Mouse (Mus musculus): ENCODE measurements around the gene Ppm1h. TPM values are rescaled to one million over a fixed set of nuclear protein-coding genes. Genes with fewer than 3 reads are reported as not detected.

Gene Ppm1h
- polyA plus RNA-seq, 1 experiment from 2014 or later = 24.7 TPM

- ATAC-seq (ENCODE audit: low FRiP score, low TSS enrichment) = no peak
- H3K4me2 ChIP-seq (replicated peaks; ENCODE audit: low read depth, low read length) = no peak overlapping the region
- H3K36me3 ChIP-seq (ENCODE audit: insufficient read depth, low read length) = 0 out of 2 replicates have a peak, but pooled peaks cover 4% of the 10 kb centered on the region
- no peak overlapping the region for H3K4me3 ChIP-seq (ENCODE audit: low read length)
- no peaks in the 10 kb centered on the region for H3K9me3 ChIP-seq (ENCODE audit: low read length)
- WGBS = 56% methylated on average over 2 of the region's 2 CpGs
- no peaks in the 10 kb centered on the region for H3K27me3 ChIP-seq (ENCODE audit: insufficient read depth, low read length)
- peaks cover 34% of the 10 kb centered on the region for H3K4me1 ChIP-seq (ENCODE audit: insufficient read depth, low read length)
- H3K27ac ChIP-seq (ENCODE audit: low read length) = peak overlapping the region; percentile 37; the same call in 1 of the 2 replicates
- H3K9ac ChIP-seq (replicated peaks; ENCODE audit: low read length) = no peak overlapping the region
These were observed 198.9 kb downstream of the Ppm1h start for GRCm38 (mm10) chr10:122877436-122877835.

GRCm38 (mm10) chr10:122881456-122881855 is 202.9 kb downstream of the Ppm1h start:
- no peak for ATAC-seq (ENCODE audit: low FRiP score, low TSS enrichment)
- Histone ChIP-seq H3K4me1 (ENCODE audit: insufficient read depth, low read length) (peaks cover 59% of the 10 kb centered on the region), H3K4me3 (ENCODE audit: low read length) (no peak overlapping the region), H3K4me2 (replicated peaks; ENCODE audit: low read depth, low read length) (no peak overlapping the region), H3K36me3 (ENCODE audit: insufficient read depth, low read length) (0 out of 2 replicates have a peak, but pooled peaks cover 4% of the 10 kb centered on the region), H3K9me3 (ENCODE audit: low read length) (no peaks in the 10 kb centered on the region), H3K27ac (ENCODE audit: low read length) (peak overlapping the region; percentile 57), H3K9ac (replicated peaks; ENCODE audit: low read length) (peak overlapping the region; percentile 19; the same call in 1 of the 2 replicates), H3K27me3 (ENCODE audit: insufficient read depth, low read length) (no peaks in the 10 kb centered on the region)
- 33% methylated on average over 10 of the region's 10 CpGs for WGBS

GRCm38 (mm10) chr10:122882614-122883013 is 204.1 kb downstream of the Ppm1h start:
- H3K27me3 ChIP-seq (ENCODE audit: insufficient read depth, low read length) = no peaks in the 10 kb centered on the region
- no peak overlapping the region for H3K9ac ChIP-seq (replicated peaks; ENCODE audit: low read length)
- no peak overlapping the region for H3K4me3 ChIP-seq (ENCODE audit: low read length)
- no peak for ATAC-seq (ENCODE audit: low FRiP score, low TSS enrichment)
- peaks cover 66% of the 10 kb centered on the region for H3K4me1 ChIP-seq (ENCODE audit: insufficient read depth, low read length)
- no peaks in the 10 kb centered on the region for H3K9me3 ChIP-seq (ENCODE audit: low read length)
- 34% methylated on average over 4 of the region's 4 CpGs for WGBS
- H3K27ac ChIP-seq (ENCODE audit: low read length) = no peak overlapping the region; the same call in 1 of the 2 replicates
- no peak overlapping the region for H3K4me2 ChIP-seq (replicated peaks; ENCODE audit: low read depth, low read length)
- 0 out of 2 replicates have a peak, but pooled peaks cover 4% of the 10 kb centered on the region for H3K36me3 ChIP-seq (ENCODE audit: insufficient read depth, low read length)

- peak overlapping the region; percentile 74 for H3K27ac ChIP-seq (ENCODE audit: low read length)
- no peaks in the 10 kb centered on the region for H3K9me3 ChIP-seq (ENCODE audit: low read length)
- no peaks in the 10 kb centered on the region for H3K27me3 ChIP-seq (ENCODE audit: insufficient read depth, low read length)
- peak; percentile 36 for ATAC-seq (ENCODE audit: low FRiP score, low TSS enrichment)
- H3K4me3 ChIP-seq (ENCODE audit: low read length) = no peak overlapping the region
- H3K4me1 ChIP-seq (ENCODE audit: insufficient read depth, low read length) = peaks cover 75% of the 10 kb centered on the region
- peak overlapping the region; percentile 6; the same call in 1 of the 2 replicates for H3K4me2 ChIP-seq (replicated peaks; ENCODE audit: low read depth, low read length)
- peak overlapping the region; percentile 56 for H3K9ac ChIP-seq (replicated peaks; ENCODE audit: low read length)
- 11% methylated on average over 15 of the region's 15 CpGs for WGBS
- no peaks in the 10 kb centered on the region for H3K36me3 ChIP-seq (ENCODE audit: insufficient read depth, low read length)
These were observed 205.5 kb downstream of the Ppm1h start for GRCm38 (mm10) chr10:122883823-122884743.

- Histone ChIP-seq H3K9ac (replicated peaks; ENCODE audit: low read length) (peak overlapping the region; percentile 44; the same call in 1 of the 2 replicates), H3K4me3 (ENCODE audit: low read length) (no peak overlapping the region), H3K4me1 (ENCODE audit: insufficient read depth, low read length) (peaks cover 77% of the 10 kb centered on the region), H3K27ac (ENCODE audit: low read length) (no peak overlapping the region), H3K36me3 (ENCODE audit: insufficient read depth, low read length) (no peaks in the 10 kb centered on the region), H3K9me3 (ENCODE audit: low read length) (no peaks in the 10 kb centered on the region), H3K4me2 (replicated peaks; ENCODE audit: low read depth, low read length) (no peak overlapping the region), H3K27me3 (ENCODE audit: insufficient read depth, low read length) (no peaks in the 10 kb centered on the region)
- no peak for ATAC-seq (ENCODE audit: low FRiP score, low TSS enrichment)
- WGBS = 86% methylated on average over 5 of the region's 5 CpGs
These were observed 206.7 kb downstream of the Ppm1h start for GRCm38 (mm10) chr10:122885301-122885700.

- H3K4me1 ChIP-seq (ENCODE audit: insufficient read depth, low read length) = peaks cover 70% of the 10 kb centered on the region
These were observed 207.7 kb downstream of the Ppm1h start for GRCm38 (mm10) chr10:122886055-122886915.

GRCm38 (mm10) chr10:122886916-122887527 is 208.5 kb downstream of the Ppm1h start:
- no peaks in the 10 kb centered on the region for H3K27me3 ChIP-seq (ENCODE audit: insufficient read depth, low read length)
- peaks cover 62% of the 10 kb centered on the region for H3K4me1 ChIP-seq (ENCODE audit: insufficient read depth, low read length)
- H3K4me3 ChIP-seq (ENCODE audit: low read length) = no peak overlapping the region
- H3K9me3 ChIP-seq (ENCODE audit: low read length) = no peaks in the 10 kb centered on the region
- ATAC-seq (ENCODE audit: low FRiP score, low TSS enrichment) = no peak
- H3K9ac ChIP-seq (replicated peaks; ENCODE audit: low read length) = peak overlapping the region; percentile 64
- H3K27ac ChIP-seq (ENCODE audit: low read length) = peak overlapping the region; percentile 87
- H3K36me3 ChIP-seq (ENCODE audit: insufficient read depth, low read length) = no peaks in the 10 kb centered on the region
- WGBS = 34% methylated on average over 14 of the region's 14 CpGs
- H3K4me2 ChIP-seq (replicated peaks; ENCODE audit: low read depth, low read length) = peak overlapping the region; percentile 48

More at GRCm38 (mm10) chr10:122886055-122886915, 207.7 kb downstream of the Ppm1h start:
- ATAC-seq (ENCODE audit: low FRiP score, low TSS enrichment) = peak; percentile 46
- peak overlapping the region; percentile 87 for H3K27ac ChIP-seq (ENCODE audit: low read length)
- no peaks in the 10 kb centered on the region for H3K27me3 ChIP-seq (ENCODE audit: insufficient read depth, low read length)
- H3K9ac ChIP-seq (replicated peaks; ENCODE audit: low read length) = peak overlapping the region; percentile 64
- no peaks in the 10 kb centered on the region for H3K36me3 ChIP-seq (ENCODE audit: insufficient read depth, low read length)
- H3K9me3 ChIP-seq (ENCODE audit: low read length) = no peaks in the 10 kb centered on the region
- H3K4me3 ChIP-seq (ENCODE audit: low read length) = peak overlapping the region; percentile 20
- peak overlapping the region; percentile 48 for H3K4me2 ChIP-seq (replicated peaks; ENCODE audit: low read depth, low read length)
- 2% methylated on average over 26 of the region's 26 CpGs for WGBS

GRCm38 (mm10) chr10:122887528-122888183 is 209.1 kb downstream of the Ppm1h start:
- Histone ChIP-seq H3K9me3 (ENCODE audit: low read length) (no peaks in the 10 kb centered on the region), H3K4me3 (ENCODE audit: low read length) (no peak overlapping the region), H3K9ac (replicated peaks; ENCODE audit: low read length) (peak overlapping the region; percentile 2; the same call in 1 of the 2 replicates), H3K4me1 (ENCODE audit: insufficient read depth, low read length) (peaks cover 57% of the 10 kb centered on the region), H3K4me2 (replicated peaks; ENCODE audit: low read depth, low read length) (no peak overlapping the region; the same call in 1 of the 2 replicates), H3K27me3 (ENCODE audit: insufficient read depth, low read length) (no peaks in the 10 kb centered on the region), H3K27ac (ENCODE audit: low read length) (peak overlapping the region; percentile 87), H3K36me3 (ENCODE audit: insufficient read depth, low read length) (0 out of 2 replicates have a peak, but pooled peaks cover 2% of the 10 kb centered on the region)
- ATAC-seq (ENCODE audit: low FRiP score, low TSS enrichment) = peak; percentile 70
- 30% methylated on average over 10 of the region's 10 CpGs for WGBS

Data from kidney, embryonic 16.5 days (tissue).